Comparison of ENCODE assay signal across 8 mouse cellular contexts in the genomic region with DNA sequence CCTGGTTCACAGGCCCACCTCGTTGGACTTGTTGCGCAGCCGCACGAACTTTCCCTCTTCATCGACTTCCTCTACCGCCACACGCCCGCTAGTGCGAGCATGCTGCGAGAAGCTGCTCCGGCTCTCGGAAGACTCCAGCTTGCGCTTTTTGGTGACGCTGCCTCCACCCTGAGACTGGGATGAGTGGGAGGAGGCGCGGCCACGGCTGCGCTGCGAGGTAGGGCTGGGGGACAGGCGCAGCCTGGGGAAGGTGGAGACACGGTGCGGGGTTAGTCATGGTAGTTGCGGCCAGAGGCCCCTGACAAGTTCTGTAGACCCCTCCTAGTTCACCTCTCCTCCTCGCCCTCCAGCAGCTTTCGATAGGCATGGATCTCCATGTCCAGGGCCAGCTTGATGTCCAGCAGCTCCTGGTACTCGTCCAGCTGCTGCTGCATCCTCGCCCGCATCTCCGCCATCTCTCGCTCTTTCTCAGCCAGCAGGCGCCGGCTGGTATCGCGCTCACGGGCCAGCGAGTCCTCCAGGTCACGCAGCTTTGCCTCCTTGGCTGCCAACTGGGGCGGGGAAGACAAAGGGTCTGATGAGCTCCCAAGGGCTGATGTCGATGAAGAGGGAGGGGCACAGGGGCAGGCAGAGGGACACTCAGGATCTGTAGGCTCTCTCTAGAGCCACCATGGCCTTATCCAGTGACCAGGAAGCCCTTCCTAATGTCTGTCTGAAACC. TPM values are rescaled to one million over a fixed set of nuclear protein-coding genes. Genes with fewer than 3 reads are reported as not detected.
DNase-seq lines count a peak whose midpoint lies in the region; ATAC-seq lines count a peak whose summit lies in the region.
"Had no signal": no experiment of that assay in that cellular context is flagged by ENCODE, and none has a peak within 500 bp of the region (broad histone marks: within the 10 kb centered on the region; RNA-seq: fewer than 3 reads in every experiment).

No protein-coding gene starts in this region.

- no peak for ATAC-seq in liver, embryonic 11.5 days (replicated peaks; ENCODE audit: low FRiP score)
- no peak for ATAC-seq in hindbrain, embryonic 16.5 days
- no peak for ATAC-seq in neural tube, embryonic 14.5 days (ENCODE audit: low read depth)

- H3K9me3 ChIP-seq in liver, embryonic 11.5 days (ENCODE audit: control insufficient read depth, low read length), result no peaks in the 10 kb centered on the region
- H3K9me3 ChIP-seq in hindbrain, embryonic 16.5 days (ENCODE audit: control insufficient read depth, low read length), result no peaks in the 10 kb centered on the region
- H3K9me3 ChIP-seq in neural tube, embryonic 14.5 days (ENCODE audit: control insufficient read depth, low read length), result no peaks in the 10 kb centered on the region

- H3K36me3 ChIP-seq in liver, embryonic 11.5 days (ENCODE audit: control insufficient read depth, insufficient read depth, low read length), result peaks cover 30% of the 10 kb centered on the region
- H3K36me3 ChIP-seq in hindbrain, embryonic 16.5 days (ENCODE audit: control insufficient read depth, insufficient read depth, low read length), result peaks cover 11% of the 10 kb centered on the region
- peaks cover 5% of the 10 kb centered on the region; the same call in 1 of the 2 replicates for H3K36me3 ChIP-seq in neural tube, embryonic 14.5 days (ENCODE audit: control insufficient read depth, insufficient read depth, low read length)

- peaks cover 42% of the 10 kb centered on the region for H3K27me3 ChIP-seq in liver, embryonic 11.5 days (replicated peaks; ENCODE audit: control insufficient read depth, insufficient read depth, low read length)
- peaks cover 30% of the 10 kb centered on the region for H3K27me3 ChIP-seq in hindbrain, embryonic 16.5 days (replicated peaks; ENCODE audit: control insufficient read depth, insufficient read depth, low read length)
- H3K27me3 ChIP-seq in neural tube, embryonic 14.5 days (ENCODE audit: control insufficient read depth, insufficient read depth, low read length), result peaks cover 36% of the 10 kb centered on the region

- H3K9ac ChIP-seq in liver, embryonic 11.5 days (ENCODE audit: low read depth, low read length), result no peak overlapping the region
- H3K9ac ChIP-seq in hindbrain, embryonic 16.5 days (ENCODE audit: low read depth, low read length), result peak overlapping the region; percentile 28
- no peak overlapping the region for H3K9ac ChIP-seq in neural tube, embryonic 14.5 days (replicated peaks; ENCODE audit: low read depth, low read length)

- H3K4me2 ChIP-seq in liver, embryonic 11.5 days, result peak overlapping the region; percentile 54
- peak overlapping the region; percentile 41 for H3K4me2 ChIP-seq in hindbrain, embryonic 16.5 days (ENCODE audit: low read length)
- peak overlapping the region; percentile 12; the same call in 1 of the 2 replicates for H3K4me2 ChIP-seq in neural tube, embryonic 14.5 days (ENCODE audit: low read depth, low read length)

- peaks cover 23% of the 10 kb centered on the region for H3K4me1 ChIP-seq in liver, embryonic 11.5 days (replicated peaks; ENCODE audit: control insufficient read depth, insufficient read depth, low read length)
- H3K4me1 ChIP-seq in hindbrain, embryonic 16.5 days (ENCODE audit: control insufficient read depth, insufficient read depth, low read depth, low read length), result peaks cover 12% of the 10 kb centered on the region; the same call in 1 of the 2 replicates
- H3K4me1 ChIP-seq in neural tube, embryonic 14.5 days (ENCODE audit: control insufficient read depth, insufficient read depth, low read length), result no peaks in the 10 kb centered on the region

- H3K4me3 ChIP-seq in liver, embryonic 11.5 days (ENCODE audit: low read depth, low read length), result peak overlapping the region; percentile 21; the same call in 1 of the 2 replicates
- H3K4me3 ChIP-seq in hindbrain, embryonic 16.5 days (ENCODE audit: low read length), result peak overlapping the region; percentile 10; the same call in 1 of the 2 replicates
- no peak overlapping the region for H3K4me3 ChIP-seq in neural tube, embryonic 14.5 days (ENCODE audit: low read depth, low read length)

- 26% methylated on average over 39 of the region's 39 CpGs for WGBS in liver, embryonic 11.5 days
- 19% methylated on average over 39 of the region's 39 CpGs for WGBS in hindbrain, embryonic 16.5 days
- WGBS in neural tube, embryonic 14.5 days, result 13% methylated on average over 39 of the region's 39 CpGs

- no peak overlapping the region for H3K27ac ChIP-seq in liver, embryonic 11.5 days (ENCODE audit: low read depth, low read length)
- H3K27ac ChIP-seq in hindbrain, embryonic 16.5 days (ENCODE audit: low read depth, low read length), result no peak overlapping the region
- no peak overlapping the region for H3K27ac ChIP-seq in neural tube, embryonic 14.5 days (ENCODE audit: low read depth, low read length)
- H3K27ac ChIP-seq: macrophage had no signal

- peak; percentile 53 for DNase-seq in liver, embryonic 11.5 days (ENCODE audit: low spot score)
- no peak for DNase-seq in liver
- DNase-seq in embryo, embryonic 9.5 days (ENCODE audit: extremely low spot score), result peak; percentile 57
- no peak for DNase-seq in layer of hippocampus, postnatal 10 days (ENCODE audit: low spot score in 2 of 2)
- no peak for DNase-seq in kidney, adult 18-20 months

RNA-seq across cellular contexts. Expression of a gene that starts 23.8 kb away (rescaled TPM):
- polyA plus RNA-seq in liver, embryonic 11.5 days (2014; fragmentation: Nextera tagmentation; extraction: Ambion mirVana), result 14.3 and 19.0 TPM in 2 replicates
- 32.3 and 32.8 TPM in 2 replicates for polyA plus RNA-seq in hindbrain, embryonic 16.5 days (2015; fragmentation: Nextera tagmentation; extraction: Ambion mirVana)
- polyA plus RNA-seq in neural tube, embryonic 14.5 days (2014; fragmentation: Nextera tagmentation; extraction: Ambion mirVana), result 20.8 and 21.5 TPM in 2 replicates
- total RNA-seq in layer of hippocampus, postnatal 10 days (2021), result 10 to 100 TPM; 39.6 to 42.8 TPM

RNA-seq across cellular contexts. Expression of a gene that starts 25.0 kb away (rescaled TPM):
- polyA plus RNA-seq in liver, embryonic 11.5 days (2014; fragmentation: Nextera tagmentation; extraction: Ambion mirVana), result 155 and 157 TPM in 2 replicates
- polyA plus RNA-seq in hindbrain, embryonic 16.5 days (2015; fragmentation: Nextera tagmentation; extraction: Ambion mirVana), result 62.3 and 70.4 TPM in 2 replicates
- polyA plus RNA-seq in neural tube, embryonic 14.5 days (2014; fragmentation: Nextera tagmentation; extraction: Ambion mirVana), result 41.0 and 41.4 TPM in 2 replicates
- total RNA-seq in layer of hippocampus, postnatal 10 days (2021), result 10 to 100 TPM; 46.2 to 50.5 TPM

RNA-seq across cellular contexts. Expression of a gene that starts 47.4 kb away (rescaled TPM):
- 9.4 and 10.2 TPM in 2 replicates for polyA plus RNA-seq in liver, embryonic 11.5 days (2014; fragmentation: Nextera tagmentation; extraction: Ambion mirVana)
- polyA plus RNA-seq in hindbrain, embryonic 16.5 days (2015; fragmentation: Nextera tagmentation; extraction: Ambion mirVana), result 20.4 and 22.1 TPM in 2 replicates
- 34.0 and 35.3 TPM in 2 replicates for polyA plus RNA-seq in neural tube, embryonic 14.5 days (2014; fragmentation: Nextera tagmentation; extraction: Ambion mirVana)
- 10 to 100 TPM; 17.0 to 18.5 TPM for total RNA-seq in layer of hippocampus, postnatal 10 days (2021)

RNA-seq across cellular contexts. Expression of a gene that starts 59.8 kb away (rescaled TPM):
- polyA plus RNA-seq in liver, embryonic 11.5 days (2014; fragmentation: Nextera tagmentation; extraction: Ambion mirVana), result 20.6 and 20.7 TPM in 2 replicates
- polyA plus RNA-seq in hindbrain, embryonic 16.5 days (2015; fragmentation: Nextera tagmentation; extraction: Ambion mirVana), result 40.3 and 42.3 TPM in 2 replicates
- polyA plus RNA-seq in neural tube, embryonic 14.5 days (2014; fragmentation: Nextera tagmentation; extraction: Ambion mirVana), result 40.8 and 42.5 TPM in 2 replicates
- total RNA-seq in layer of hippocampus, postnatal 10 days (2021), result 10 to 100 TPM; 54.1 to 58.1 TPM

Comparison
In these comparisons a context has a peak if more than half of its experiments do, and no peak if none do; other contexts are left out.
1. DNase-seq: peak in liver, embryonic 11.5 days (single experiment) and embryo, embryonic 9.5 days (single experiment); none in liver (single experiment), layer of hippocampus, postnatal 10 days (0 of 2) and kidney, adult 18-20 months (single experiment).
2. Peak in every context shown above with its lines, with median percentiles within 50 percentile points of each other: H3K4me2 ChIP-seq.